27 mouse cellular contexts compared by ENCODE assay signal in the genomic region with DNA sequence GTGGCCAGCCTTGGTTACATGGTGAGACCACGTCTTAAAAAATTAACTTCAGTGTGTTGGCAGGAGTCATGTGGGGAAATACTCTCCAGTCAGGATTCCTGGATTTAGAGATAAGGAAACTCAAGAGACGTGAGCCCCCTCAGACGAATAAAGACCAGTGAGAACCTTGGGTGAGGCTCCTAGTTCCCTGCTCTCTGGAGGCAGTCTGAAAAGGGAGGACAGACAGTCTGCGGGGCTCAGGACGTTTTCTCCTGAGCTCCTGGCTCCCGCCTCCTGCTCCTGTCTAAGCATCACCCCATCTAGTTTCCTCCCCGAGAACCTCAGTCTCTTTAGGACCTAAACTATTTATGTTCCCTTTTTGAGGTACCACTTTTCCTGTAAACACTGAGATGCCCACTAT. TPM values are rescaled to one million over a fixed set of nuclear protein-coding genes. Genes with fewer than 3 reads are reported as not detected.
"Had no signal": no experiment of that assay in that cellular context is flagged by ENCODE, and none has a peak within 500 bp of the region (broad histone marks: within the 10 kb centered on the region; RNA-seq: fewer than 3 reads in every experiment).

No protein-coding gene starts in this region.

- DNase-seq: gastrocnemius, adult 2 months; gastrocnemius, postnatal 10 days; gastrocnemius, postnatal 25 days; heart, adult 18-20 months; heart, postnatal 10 days; heart, postnatal 4 days; kidney, adult 18-20 months; kidney, adult 8-10 months; kidney, postnatal 10 days; kidney, postnatal 25 days; kidney, postnatal 4 days had no signal

- H3K9ac ChIP-seq: heart, embryonic 12.5 days; hindbrain, embryonic 12.5 days; hindbrain, embryonic 14.5 days; intestine, embryonic 15.5 days; limb, embryonic 12.5 days; liver, embryonic 15.5 days had no signal

- H3K36me3 ChIP-seq: heart, embryonic 10.5 days; heart, embryonic 12.5 days; hindbrain, embryonic 10.5 days; hindbrain, embryonic 12.5 days; intestine, embryonic 15.5 days; limb, embryonic 10.5 days; limb, embryonic 12.5 days; liver, embryonic 15.5 days had no signal

- H3K4me2 ChIP-seq: heart, embryonic 12.5 days; hindbrain, embryonic 12.5 days; hindbrain, embryonic 14.5 days; intestine, embryonic 15.5 days; limb, embryonic 12.5 days; liver, embryonic 15.5 days had no signal

- H3K27ac ChIP-seq: gastrocnemius, adult 2 months; heart, embryonic 10.5 days; hindbrain, embryonic 10.5 days; hindbrain, embryonic 12.5 days; hindbrain, embryonic 14.5 days; intestine, embryonic 15.5 days; layer of hippocampus, adult 2 months; limb, embryonic 10.5 days; limb, embryonic 12.5 days; liver, embryonic 15.5 days had no signal

- H3K9me3 ChIP-seq: heart, embryonic 10.5 days; heart, embryonic 12.5 days; hindbrain, embryonic 10.5 days; hindbrain, embryonic 12.5 days; intestine, embryonic 15.5 days; limb, embryonic 10.5 days; limb, embryonic 12.5 days; liver, embryonic 15.5 days had no signal

- ATAC-seq: hindbrain, embryonic 16.5 days; inflammation-experienced regulatory T-cells, adult 6 months; intestine, embryonic 15.5 days; intestine, postnatal 0 days had no signal

- H3K4me3 ChIP-seq: gastrocnemius, adult 2 months; heart, embryonic 10.5 days; heart, embryonic 12.5 days; hindbrain, embryonic 10.5 days; hindbrain, embryonic 12.5 days; intestine, embryonic 15.5 days; layer of hippocampus, adult 2 months; limb, embryonic 10.5 days; limb, embryonic 12.5 days; liver, embryonic 15.5 days had no signal

- H3K27me3 ChIP-seq: intestine, embryonic 15.5 days had no signal

RNA-seq across cellular contexts. Expression of a gene that starts 12.5 kb away (rescaled TPM):
- total RNA-seq: gastrocnemius, adult 2 months; gastrocnemius, postnatal 25 days; heart, postnatal 10 days; layer of hippocampus, adult 2 months; layer of hippocampus, postnatal 10 days; layer of hippocampus, postnatal 25 days had no signal
- polyA plus RNA-seq: heart, embryonic 14.5 days; hindbrain, embryonic 14.5 days had no signal
